Mouse (Mus musculus) liver, postnatal 0 days (tissue): ENCODE data around the gene Rhov. TPM values are rescaled to one million over a fixed set of nuclear protein-coding genes. Genes with fewer than 3 reads are reported as not detected.

Source experiments
- ATAC-seq: fragments of 200-750 bp; cut with Nextera tagmentation; 2 replicates; pipeline ENCODE4 v1.8.0; 2017; ENCODE audit warnings: mild to moderate bottlenecking, moderate library complexity
- DNase-seq: peaks from one replicate; pipeline ENCODE4 v3.0.0-alpha.2; 2016
- H3K27ac ChIP-seq: fragments of 300-500 bp; sonication (generic); 2 replicates; pipeline ENCODE4 v1.5.1; 2014; ENCODE audit warnings: antibody characterized with exemption, moderate library complexity, mild to moderate bottlenecking, low read depth
- H3K27me3 ChIP-seq: fragments of 300-500 bp; sonication (generic); 2 replicates; pipeline ENCODE4 v1.6.1; 2014; ENCODE audit warnings: low read length, control low read depth, mixed read lengths; ENCODE audit not compliant: insufficient read depth
- H3K36me3 ChIP-seq: fragments of 300-500 bp; sonication (generic); replicated peaks from 2 replicates; pipeline ENCODE4 v1.6.1; 2014; ENCODE audit warnings: mild to moderate bottlenecking, control low read depth, low read length, moderate library complexity, mixed read lengths; ENCODE audit not compliant: insufficient read depth
- H3K4me1 ChIP-seq: fragments of 300-500 bp; sonication (generic); 2 replicates; pipeline ENCODE4 v1.6.1; 2014; ENCODE audit warnings: antibody characterized with exemption, mild to moderate bottlenecking, control low read depth; ENCODE audit not compliant: insufficient read depth
- H3K4me2 ChIP-seq: fragments of 300-500 bp; sonication (generic); 2 replicates; pipeline ENCODE4 v1.6.1; 2014; ENCODE audit warnings: low read depth, mild to moderate bottlenecking, low read length, moderate library complexity, mixed read lengths
- H3K4me3 ChIP-seq: fragments of 300-500 bp; sonication (generic); 2 replicates; pipeline ENCODE4 v1.5.1; 2014; ENCODE audit warnings: low read depth, low read length
- H3K9ac ChIP-seq: fragments of 300-500 bp; sonication (generic); replicated peaks from 2 replicates; pipeline ENCODE4 v1.6.1; 2014; ENCODE audit warnings: mild to moderate bottlenecking, moderate library complexity
- H3K9me3 ChIP-seq: fragments of 300-500 bp; sonication (generic); 2 replicates; pipeline ENCODE4 v1.6.1; 2016; ENCODE audit warnings: mild to moderate bottlenecking, control low read depth, low read length, mixed read lengths
- CTCF ChIP-seq: sonication (generic); IDR thresholded peaks from 2 replicates; pipeline ENCODE4 v1.5.1; 2016; ENCODE audit warnings: antibody characterized with exemption, low read depth
- EP300 ChIP-seq: IDR thresholded peaks from 2 replicates; pipeline ENCODE4 v1.6.1; 2016; ENCODE audit warnings: antibody characterized with exemption, low read depth, mild to moderate bottlenecking
- WGBS: fragments of 180-500 bp; shearing (Covaris S2); extraction: QIAGEN DNeasy Blood & Tissue Kit; methylation state at CpG from one replicate; pipeline ENCODE4 v1.1.7; 2014; ENCODE audit not compliant: insufficient replicate concordance; 5-methylcytosine and 5-hydroxymethylcytosine counted together
- polyA plus RNA-seq: library from polyadenylated mRNA; unstranded; fragments of >200 nt; fragmentation: Nextera tagmentation; extraction: Ambion mirVana; gene quantifications from 2 replicates; pipeline ENCODE4 v1.2.1, GENCODE M21; 2015

Gene Rhov
- polyA plus RNA-seq, 1 experiment from 2014 or later: not detected

GRCm38 (mm10) chr2:119263813-119264212 lies 7.3 kb downstream of the Rhov start:
- H3K9ac ChIP-seq: no peak overlapping the region
- ATAC-seq: no peak
- no peaks in the 10 kb centered on the region for H3K9me3 ChIP-seq
- no peaks in the 10 kb centered on the region for H3K36me3 ChIP-seq
- no peaks in the 10 kb centered on the region for H3K4me1 ChIP-seq
- no peak for TF ChIP-seq EP300
- no peak for TF ChIP-seq CTCF
- no peak for DNase-seq
- no peak overlapping the region for H3K27ac ChIP-seq
- no peaks in the 10 kb centered on the region for H3K27me3 ChIP-seq
- H3K4me2 ChIP-seq: peak overlapping the region; percentile 35; the same call in 1 of the 2 replicates
- 69% methylated on average over 5 of the region's 5 CpGs for WGBS
- no peak overlapping the region for H3K4me3 ChIP-seq

GRCm38 (mm10) chr2:119262978-119263377 lies 8.1 kb downstream of the Rhov start:
- Histone ChIP-seq H3K36me3 (no peaks in the 10 kb centered on the region), H3K27ac (peak overlapping the region; percentile 55), H3K4me3 (no peak overlapping the region), H3K9ac (no peak overlapping the region), H3K27me3 (no peaks in the 10 kb centered on the region), H3K9me3 (no peaks in the 10 kb centered on the region), H3K4me1 (no peaks in the 10 kb centered on the region), H3K4me2 (peak overlapping the region; percentile 35)
- WGBS: 12% methylated on average over 8 of the region's 8 CpGs
- ATAC-seq: peak; percentile 57; the same call in 1 of the 2 replicates
- DNase-seq: peak; percentile 60
- TF ChIP-seq EP300: no peak
- no peak for TF ChIP-seq CTCF

- no peak overlapping the region for H3K4me2 ChIP-seq
- H3K27ac ChIP-seq: no peak overlapping the region
- no peak overlapping the region for H3K4me3 ChIP-seq
- H3K9ac ChIP-seq: no peak overlapping the region
- H3K27me3 ChIP-seq: no peaks in the 10 kb centered on the region
- DNase-seq (no peak), ATAC-seq (no peak)
- H3K9me3 ChIP-seq: no peaks in the 10 kb centered on the region
- WGBS: 60% methylated on average over 2 of the region's 2 CpGs
- H3K4me1 ChIP-seq: no peaks in the 10 kb centered on the region
- TF ChIP-seq EP300 (no peak), CTCF (no peak)
- H3K36me3 ChIP-seq: no peaks in the 10 kb centered on the region
These were observed 9.7 kb downstream of the Rhov start for GRCm38 (mm10) chr2:119261326-119261725.

GRCm38 (mm10) chr2:119260518-119260917 lies 10.6 kb downstream of the Rhov start:
- TF ChIP-seq EP300 (no peak), CTCF (no peak)
- H3K9me3 ChIP-seq: no peaks in the 10 kb centered on the region
- H3K4me3 ChIP-seq: no peak overlapping the region
- no peak overlapping the region for H3K27ac ChIP-seq
- H3K4me1 ChIP-seq: no peaks in the 10 kb centered on the region
- ATAC-seq: no peak
- no peaks in the 10 kb centered on the region for H3K27me3 ChIP-seq
- H3K9ac ChIP-seq: no peak overlapping the region
- no peaks in the 10 kb centered on the region for H3K36me3 ChIP-seq
- 40% methylated on average over 1 of the region's 1 CpGs for WGBS
- DNase-seq: no peak
- no peak overlapping the region for H3K4me2 ChIP-seq

- H3K4me3 ChIP-seq: no peak overlapping the region
- WGBS: 36% methylated on average over 7 of the region's 7 CpGs
- H3K27me3 ChIP-seq: no peaks in the 10 kb centered on the region
- no peak overlapping the region for H3K27ac ChIP-seq
- DNase-seq (no peak), ATAC-seq (no peak)
- TF ChIP-seq EP300 (no peak), CTCF (no peak)
- no peaks in the 10 kb centered on the region for H3K9me3 ChIP-seq
- peaks cover 4% of the 10 kb centered on the region; the same call in 1 of the 2 replicates for H3K4me1 ChIP-seq
- H3K4me2 ChIP-seq: no peak overlapping the region
- H3K9ac ChIP-seq: no peak overlapping the region
- no peaks in the 10 kb centered on the region for H3K36me3 ChIP-seq
These were observed 16.1 kb downstream of the Rhov start for GRCm38 (mm10) chr2:119254976-119255375.

GRCm38 (mm10) chr2:119250826-119251478 lies 20.1 kb downstream of the Rhov start:
- Histone ChIP-seq H3K9me3 (no peaks in the 10 kb centered on the region), H3K4me1 (peaks cover 4% of the 10 kb centered on the region; the same call in 1 of the 2 replicates), H3K27me3 (no peaks in the 10 kb centered on the region), H3K36me3 (no peaks in the 10 kb centered on the region), H3K27ac (peak overlapping the region; percentile 7; the same call in 1 of the 2 replicates), H3K4me2 (peak overlapping the region; percentile 47), H3K4me3 (peak overlapping the region; percentile 13; the same call in 1 of the 2 replicates), H3K9ac (no peak overlapping the region)
- 10% methylated on average over 11 of the region's 11 CpGs for WGBS
- DNase-seq: peak; percentile 93
- TF ChIP-seq CTCF (peak; percentile 96), EP300 (no peak)
- peak; percentile 86 for ATAC-seq
